In the genomic region with DNA sequence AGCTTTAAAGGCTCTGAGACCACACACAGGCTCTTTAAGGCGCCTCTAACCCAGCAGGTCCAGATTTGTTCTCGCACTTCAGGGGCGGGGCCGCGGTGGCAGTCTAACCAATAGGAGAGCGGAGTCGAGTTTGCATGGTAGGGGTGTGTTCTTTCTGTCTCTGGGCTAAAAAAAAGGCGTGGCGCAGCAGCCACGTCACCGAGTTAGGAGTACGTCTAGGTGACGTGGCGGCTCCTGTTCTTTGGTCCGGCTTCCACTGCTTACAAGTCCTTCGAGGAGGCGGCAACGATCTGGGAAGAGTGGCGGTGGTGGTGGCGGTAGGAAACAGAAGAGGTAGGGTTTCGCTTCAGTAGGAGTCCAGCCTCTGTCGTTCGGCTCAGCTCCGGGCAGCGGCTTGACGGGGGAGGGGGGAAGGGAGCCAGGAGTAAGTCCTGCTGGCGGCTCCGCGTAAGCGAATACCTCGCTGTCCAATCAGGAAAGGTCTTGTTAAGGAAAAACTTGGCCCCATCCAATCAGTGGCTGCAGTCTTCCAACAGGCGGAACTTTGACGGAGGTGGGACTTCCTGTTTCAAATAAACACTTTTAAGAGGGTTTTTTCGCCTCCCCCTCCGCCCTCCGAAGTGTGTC, we compare ENCODE assay signal across 8 mouse cellular contexts. TPM values are rescaled to one million over a fixed set of nuclear protein-coding genes. Genes with fewer than 3 reads are reported as not detected.
DNase-seq lines count a peak whose midpoint lies in the region; ATAC-seq lines count a peak whose summit lies in the region.

A gene (plus strand): TSS at position 171 of the 627 bp plus-strand sequence.

- peak; percentile 99 for DNase-seq in adipocyte (ENCODE audit: low spot score)
- DNase-seq in embryo, embryonic 10 days (ENCODE audit: low spot score), result peak; percentile 98
- DNase-seq in gastrocnemius, postnatal 10 days, result peak; percentile 91
- peak; percentile 99 for DNase-seq in induced T-regulatory cell, adult 2 months (ENCODE audit: low read depth)
- DNase-seq in left cerebral cortex, adult 9 months (ENCODE audit: low spot score in 2 of 2), result peak; percentile 93 to 97
- DNase-seq in right cerebral cortex, postnatal 14 days, result peak; percentile 91
- DNase-seq in urinary bladder, postnatal 36 days (ENCODE audit: low spot score in 2 of 2), result peak; percentile 93 to 95

- ATAC-seq in megakaryocyte progenitor cell, adult 5-6 weeks (replicated peaks; ENCODE audit: poor library complexity), result peak; percentile 94

RNA-seq across cellular contexts. Expression of the gene that starts here (rescaled TPM):
- total RNA-seq in gastrocnemius, postnatal 10 days (2021), result 10 to 100 TPM; 35.6 to 46.3 TPM
- 32.5 and 45.3 TPM in 2 replicates for total RNA-seq in megakaryocyte progenitor cell, adult 5-6 weeks (2015)
- 54.1 and 54.8 TPM in 2 replicates for total RNA-seq in megakaryocyte progenitor cell, adult 5-6 weeks (2017)

Comparison
In these comparisons a context has a peak if more than half of its experiments do, and no peak if none do; other contexts are left out.
1. Peak in every context shown above with its lines: DNase-seq and ATAC-seq.